Mouse (Mus musculus) heart, adult 2 months (tissue): ENCODE data around the gene Fbxo9.

Experiments used
- CTCF ChIP-seq: fragments of 200-600 bp; IDR thresholded peaks from 2 replicates; pipeline ENCODE4 v1.8.1; 2022; ENCODE audit warnings: antibody characterized with exemption, mild to moderate bottlenecking, moderate library complexity
- EP300 ChIP-seq: fragments of 200-500 bp; IDR thresholded peaks from 2 replicates; pipeline ENCODE4 v1.6.1; 2011; ENCODE audit warnings: low read depth, low read length, control low read depth; ENCODE audit not compliant: insufficient read depth
- POLR2A ChIP-seq: fragments of 200-500 bp; IDR thresholded peaks from 2 replicates; pipeline ENCODE4 v1.6.1; 2011; ENCODE audit warnings: mild to moderate bottlenecking, low read depth, low read length, control low read depth; ENCODE audit not compliant: insufficient read depth

DNA sequence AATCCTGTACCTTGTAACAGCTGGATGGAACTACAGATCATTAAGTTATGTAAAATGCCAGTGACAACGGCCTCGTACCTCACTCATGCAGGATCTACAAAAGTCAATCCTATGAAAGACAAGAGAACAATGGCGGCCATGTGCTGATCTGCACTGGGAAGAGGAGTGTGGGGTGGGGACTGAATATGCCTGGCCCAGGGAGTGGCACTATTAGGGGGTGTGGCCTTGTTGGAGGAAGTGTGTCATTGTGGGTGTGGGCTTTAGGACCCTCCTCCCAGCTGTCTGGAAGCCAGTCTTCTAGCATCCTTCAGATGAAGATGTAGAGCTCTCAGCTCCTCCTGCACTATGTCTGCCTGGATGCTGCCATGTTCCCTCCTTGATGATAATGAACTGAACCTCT is 18.3 kb downstream of the Fbxo9 start:
- TF ChIP-seq CTCF (no peak), EP300 (no peak), POLR2A (no peak)
